Mouse (Mus musculus) heart, adult 8-10 months (tissue): ENCODE measurements around the gene Ciart. TPM values are rescaled to one million over a fixed set of nuclear protein-coding genes. Genes with fewer than 3 reads are reported as not detected.
"Not testable (repeated sequence)": the region's sequence is repeated elsewhere in the genome, so short reads cannot be mapped to it uniquely, and the experiment has no call there.

Experiments
- DNase-seq: peaks from one replicate; pipeline ENCODE4 v3.0.0; 2022; ENCODE audit warnings: low spot score
- total RNA-seq, 4 experiments: library from RNA; stranded (reverse); gene quantifications; 2 replicates each; pipeline ENCODE4 v1.2.4; 2022

The Ciart gene
- 10 to 100 TPM; 12.0 to 58.8 (median 26.9) TPM for total RNA-seq

DNA sequence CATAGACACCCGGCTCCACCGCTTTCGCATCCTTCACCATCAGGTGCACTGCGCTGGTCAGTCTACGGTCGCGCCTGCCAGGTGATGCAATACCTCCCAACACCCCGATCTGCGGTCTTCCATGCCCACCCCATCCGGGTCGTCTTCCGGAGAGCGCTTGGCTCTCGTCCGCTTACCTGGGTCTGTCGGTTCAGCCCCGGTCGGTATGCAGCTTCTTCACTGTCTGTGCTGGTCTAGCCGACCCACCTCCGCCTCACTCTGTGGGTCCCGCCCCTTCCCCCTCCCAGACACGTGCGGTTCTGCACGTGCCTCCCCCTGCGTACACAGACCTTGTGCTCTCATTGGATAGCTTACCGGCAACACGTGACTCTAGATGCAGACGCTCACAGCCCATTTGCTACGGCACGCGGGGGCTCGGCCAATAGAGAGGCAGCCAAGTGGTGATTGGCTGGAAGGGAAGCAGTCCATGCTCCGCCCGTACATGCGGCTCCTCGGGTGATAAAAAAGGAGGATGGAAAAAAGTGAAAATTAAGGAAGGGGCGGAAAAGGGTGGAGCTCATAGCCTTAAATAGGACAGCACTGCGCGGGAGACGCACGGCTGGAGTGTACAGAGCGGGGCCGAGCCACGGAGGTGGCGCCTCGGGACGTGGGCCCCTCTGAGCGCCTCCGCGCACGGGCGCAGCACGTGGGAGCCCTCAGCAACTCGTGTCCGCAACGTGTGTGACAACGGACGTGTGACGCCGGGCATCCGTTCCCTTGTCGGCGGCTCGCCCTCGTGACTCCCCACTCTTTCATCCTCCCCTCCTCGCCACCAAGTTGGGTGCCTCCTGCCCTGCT, at the start of gene Ciart:
Gene Ciart (minus strand): TSS at position 273 of the 837 bp plus-strand sequence.
- DNase-seq, result peak; percentile 94

GRCm38 (mm10) chr3:95931471-95931870, 49.4 kb upstream of the Ciart start:
- DNase-seq, result no peak

DNA sequence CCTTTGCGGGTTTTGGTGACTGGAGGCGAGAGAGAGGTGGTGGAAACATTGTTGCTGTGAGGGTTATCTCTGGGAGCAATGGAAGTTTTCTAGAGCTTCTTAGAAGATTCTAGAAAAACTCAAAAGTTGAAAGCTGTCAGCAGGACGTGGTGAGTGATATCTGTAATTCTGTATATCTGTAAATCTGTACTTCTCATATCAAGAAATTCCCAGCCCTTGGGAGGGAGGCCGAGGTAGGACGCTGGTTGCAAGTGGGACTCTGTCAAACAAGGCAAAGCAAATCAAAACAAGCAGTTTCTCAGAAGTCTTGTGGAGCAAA, 48.4 kb upstream of the Ciart start:
- no peak for DNase-seq

DNA sequence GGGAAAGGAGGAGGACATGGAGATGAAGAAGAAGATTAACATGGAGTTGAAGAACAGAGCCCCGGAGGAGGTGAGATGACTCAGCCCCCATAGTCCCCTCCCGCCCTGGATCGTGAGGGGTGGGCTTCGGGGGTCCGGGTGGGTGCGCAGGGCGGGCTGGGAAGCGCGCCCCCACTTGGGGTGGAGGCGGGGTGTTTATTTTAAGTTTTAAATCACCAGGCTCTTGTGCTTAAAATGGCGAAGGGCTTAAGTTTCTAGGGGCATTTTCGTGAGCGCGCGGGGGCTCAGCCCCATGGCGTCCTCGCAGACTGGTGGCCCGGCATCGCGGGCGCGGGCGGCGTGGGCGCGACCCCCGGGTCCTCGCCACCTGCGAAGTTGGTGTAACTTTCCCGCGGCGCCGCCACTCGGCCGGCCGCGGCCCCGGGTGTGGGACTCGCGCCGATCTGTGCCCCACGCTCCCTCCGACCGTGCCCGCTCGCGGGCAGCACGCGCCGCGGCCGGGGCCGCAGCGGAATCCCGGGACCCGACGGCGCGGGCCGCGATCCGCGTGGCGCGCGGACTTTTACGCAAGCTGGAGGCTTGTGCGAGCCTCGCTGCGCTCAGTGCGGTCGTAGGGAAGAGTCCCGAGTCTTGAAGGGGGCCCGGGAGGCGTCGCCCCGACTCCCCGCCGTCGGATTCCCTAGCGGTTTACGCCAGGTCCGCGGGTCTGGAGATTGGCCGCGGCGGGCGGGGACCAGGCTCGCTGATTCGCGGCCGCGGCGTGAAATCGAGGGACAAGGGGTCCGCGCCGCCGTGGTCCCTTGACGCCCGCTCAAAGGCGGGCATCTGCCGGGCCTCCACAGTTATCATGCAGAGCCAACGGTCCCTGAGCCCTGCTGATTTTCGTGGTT, 47.8 kb upstream of the Ciart start:
- DNase-seq, result no peak

GRCm38 (mm10) chr3:95928658-95929503, 46.8 kb upstream of the Ciart start, which contains the start of gene Anp32e:
Gene Anp32e, plus strand, starts transcription at chr3:95929246.
- DNase-seq, result peak; percentile 99

- no peak for DNase-seq
These were observed 46.2 kb upstream of the Ciart start for GRCm38 (mm10) chr3:95928261-95928657.

GRCm38 (mm10) chr3:95925087-95925486, 43.0 kb upstream of the Ciart start:
- no peak for DNase-seq

- no peak for DNase-seq
These were observed 42.1 kb upstream of the Ciart start for GRCm38 (mm10) chr3:95924185-95924584.

GRCm38 (mm10) chr3:95923429-95923828, 41.4 kb upstream of the Ciart start:
- not testable (repeated sequence) for DNase-seq

DNA sequence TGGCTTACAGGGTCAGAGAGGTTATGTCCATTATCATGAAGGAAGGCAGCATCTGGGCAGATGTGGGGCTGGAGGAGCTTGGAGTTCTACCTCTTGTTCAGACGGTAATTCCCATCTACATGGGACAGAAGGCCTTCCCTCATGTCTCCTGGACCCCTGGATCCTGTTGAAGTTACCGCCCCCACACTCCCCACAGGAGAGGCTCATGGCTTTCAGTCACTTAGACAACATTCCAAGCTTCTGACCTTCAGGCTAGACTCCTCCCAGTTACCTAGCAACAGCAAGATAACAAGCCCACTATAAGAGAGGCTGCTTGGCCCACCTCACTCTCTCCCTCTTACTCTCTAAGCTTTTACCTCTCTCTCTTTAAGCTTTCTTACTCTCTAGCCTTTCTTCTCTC, 38.5 kb upstream of the Ciart start:
- not testable (repeated sequence) for DNase-seq

- no peak for DNase-seq
These were observed 34.7 kb upstream of the Ciart start for GRCm38 (mm10) chr3:95916760-95917159.

DNA sequence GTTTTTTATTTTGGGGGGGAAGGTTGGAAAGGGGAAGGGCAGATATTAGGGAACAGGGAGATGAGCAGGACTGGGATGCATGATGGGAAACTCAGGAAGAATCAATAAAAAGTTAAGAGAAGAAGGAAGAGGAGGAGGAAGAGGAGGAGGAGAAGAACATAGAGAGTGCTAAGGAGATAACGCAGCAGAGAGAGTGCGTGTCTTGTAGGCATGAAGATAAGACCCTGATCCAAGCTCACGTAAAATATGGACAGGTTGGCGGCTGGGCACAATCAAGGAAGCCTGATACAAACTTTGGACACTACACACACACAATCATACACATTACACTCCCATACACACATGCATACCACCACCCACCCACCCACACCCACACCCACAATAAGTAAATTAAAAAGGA, 32.7 kb upstream of the Ciart start:
- DNase-seq, result no peak

GRCm38 (mm10) chr3:95907613-95908012, 25.6 kb upstream of the Ciart start:
- no peak for DNase-seq

- DNase-seq, result no peak
These were observed 24.8 kb upstream of the Ciart start for GRCm38 (mm10) chr3:95906860-95907259.

DNA sequence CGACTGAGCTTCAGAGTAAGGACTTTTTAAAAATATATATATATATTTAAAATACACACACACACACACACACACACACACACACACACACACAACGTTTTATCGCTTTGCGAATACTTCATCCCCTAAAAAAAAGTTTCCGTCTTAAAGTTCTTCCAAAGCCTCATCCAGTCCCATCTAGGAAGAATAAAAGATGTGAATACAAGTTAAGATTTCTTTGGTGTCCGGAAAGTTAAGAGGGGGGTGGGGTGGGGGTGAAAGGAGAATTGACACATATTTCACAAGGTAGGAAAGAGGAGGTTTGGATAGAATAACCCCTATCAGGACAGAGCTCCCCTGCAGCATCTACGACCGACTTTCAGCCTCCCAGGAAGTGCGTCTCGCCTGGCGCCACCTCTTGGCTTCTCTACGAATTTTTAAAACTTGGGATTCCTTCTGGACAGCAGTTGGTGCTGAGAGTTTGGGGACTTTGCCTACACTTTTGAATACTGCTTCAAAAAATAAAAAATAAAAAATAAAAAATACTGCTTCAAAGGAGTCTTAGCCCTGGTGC, 24.0 kb upstream of the Ciart start:
- DNase-seq, result no peak

GRCm38 (mm10) chr3:95905146-95905939, 23.3 kb upstream of the Ciart start:
- DNase-seq, result no peak

- DNase-seq, result no peak
These were observed 22.5 kb upstream of the Ciart start, which contains the start of gene Car14 for GRCm38 (mm10) chr3:95904568-95904967. Gene Car14, minus strand, starts transcription at chr3:95904691.

DNA sequence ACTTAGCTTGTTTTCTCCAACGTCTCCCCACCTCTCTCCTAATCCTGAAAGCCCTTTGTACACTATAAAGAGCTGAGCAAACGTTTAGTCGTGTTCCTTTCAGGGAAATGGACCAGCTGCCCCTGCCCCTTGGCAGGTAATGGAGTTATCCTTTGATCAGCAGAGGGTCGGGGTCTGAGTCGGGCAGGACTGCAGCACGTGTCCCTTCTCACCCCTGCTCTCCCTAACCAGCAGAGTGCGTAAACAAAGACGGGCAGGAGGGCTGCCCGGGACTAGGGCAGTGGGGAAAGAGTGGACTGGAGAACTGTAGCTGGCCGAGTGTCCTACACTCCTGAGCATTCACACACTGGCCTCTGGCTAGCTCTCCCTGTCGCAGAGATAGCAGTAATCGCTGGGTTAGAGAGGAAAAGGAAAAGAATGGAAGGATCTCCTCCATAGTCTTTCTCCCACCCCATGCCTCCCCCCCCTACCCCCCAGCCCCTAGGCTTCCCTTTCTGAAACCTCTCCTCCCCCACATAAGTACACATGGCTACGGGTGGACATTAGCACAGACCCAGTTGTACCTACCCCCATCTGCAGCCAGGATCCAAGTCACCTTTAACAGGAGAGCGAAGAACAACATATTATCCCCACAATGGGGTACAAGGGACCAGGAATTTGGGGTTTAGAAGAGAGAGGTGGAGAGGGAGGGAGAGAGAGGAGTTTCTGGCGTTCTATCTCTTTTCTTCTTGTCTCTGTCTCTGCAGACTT, 21.9 kb upstream of the Ciart start:
- DNase-seq, result no peak

DNA sequence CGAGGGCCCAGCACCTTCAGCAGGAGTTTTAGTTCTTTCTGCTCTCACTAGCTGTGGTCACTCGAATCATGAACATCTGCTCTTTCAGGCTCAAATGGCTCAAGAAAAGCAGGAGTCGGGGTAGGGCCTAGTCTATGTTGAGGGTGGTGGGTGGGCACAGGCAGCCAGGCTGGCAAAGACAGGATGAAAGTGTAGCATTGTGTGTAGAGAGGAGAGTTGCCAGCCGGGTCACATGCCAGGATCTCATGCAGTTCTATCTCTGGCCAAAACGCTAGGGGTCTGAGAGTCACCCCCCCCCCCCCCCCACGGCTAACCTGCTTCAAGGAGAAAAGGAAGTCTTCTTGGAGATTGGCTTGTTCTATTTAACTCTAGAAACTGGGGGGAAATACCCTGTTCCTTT, 20.6 kb upstream of the Ciart start:
- DNase-seq, result no peak

DNA sequence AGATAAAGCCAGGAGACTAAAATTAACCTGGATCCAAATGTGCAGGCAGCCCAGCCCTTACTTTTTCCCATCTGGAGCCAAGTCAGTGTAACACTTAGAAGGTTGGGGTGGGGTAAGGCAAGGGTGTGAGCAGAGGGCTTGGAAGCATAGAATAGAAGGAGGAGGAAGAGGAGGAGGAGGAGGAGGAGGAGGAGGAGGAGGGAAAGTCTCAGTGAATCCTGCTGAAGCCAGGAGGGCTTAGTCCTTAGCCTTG, 20.2 kb upstream of the Ciart start:
- no peak for DNase-seq
